Mouse (Mus musculus) olfactory bulb, adult 2 months (tissue): Measurements from ENCODE around the gene Adgra1.

Experiments used
- CTCF ChIP-seq: fragments of 200-500 bp; IDR thresholded peaks from 2 replicates; pipeline ENCODE4 v1.5.1; 2012; ENCODE audit warnings: low read depth, mild to moderate bottlenecking, low read length, moderate library complexity; ENCODE audit not compliant: insufficient read depth
- POLR2A ChIP-seq: fragments of 200-500 bp; IDR thresholded peaks from 2 replicates; pipeline ENCODE4 v1.6.1; 2012; ENCODE audit warnings: mild to moderate bottlenecking, low read depth, low read length, moderate library complexity; ENCODE audit not compliant: insufficient read depth

DNA sequence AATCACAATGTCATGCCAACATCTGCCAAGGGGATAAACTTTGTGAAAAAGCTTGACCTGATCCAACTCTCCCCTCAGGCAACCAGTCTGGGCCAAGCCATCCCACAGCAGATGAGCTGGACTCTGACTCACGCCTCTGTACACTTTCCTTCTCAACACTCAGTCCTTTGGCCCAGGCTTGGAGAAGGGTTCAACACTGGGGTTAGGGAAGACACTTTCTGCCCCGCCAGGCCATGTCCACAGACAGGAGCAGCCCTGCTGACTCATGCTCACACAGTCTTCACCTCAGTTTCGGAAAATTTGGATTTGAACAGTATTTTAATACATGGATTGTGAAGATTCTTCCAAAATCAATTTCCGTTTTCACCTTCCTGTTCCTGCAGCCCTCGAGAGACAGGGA lies 442 bp upstream of the Adgra1 start:
- TF ChIP-seq CTCF = no peak
- TF ChIP-seq POLR2A = no peak
